Mouse (Mus musculus) limb, embryonic 14.5 days (tissue): Measurements from ENCODE around the gene Micu1. TPM values are rescaled to one million over a fixed set of nuclear protein-coding genes. Genes with fewer than 3 reads are reported as not detected.
"Not testable (repeated sequence)": the region's sequence is repeated elsewhere in the genome, so short reads cannot be mapped to it uniquely, and the experiment has no call there.

Experiments
- ATAC-seq: fragments of 200-750 bp; cut with Nextera tagmentation; 2 replicates; pipeline ENCODE4 v1.8.0; 2017; ENCODE audit warnings: low read depth, moderate number of reproducible peaks, moderate TSS enrichment; ENCODE audit not compliant: low FRiP score
- DNase-seq: peaks from one replicate; pipeline ENCODE4 v3.0.0-alpha.2; 2015; ENCODE audit warnings: low spot score
- H3K27ac ChIP-seq: fragments of 300-500 bp; sonication (generic); replicated peaks from 2 replicates; pipeline ENCODE4 v1.5.1; 2014; ENCODE audit warnings: low read depth, mild to moderate bottlenecking, low read length, moderate library complexity, mixed read lengths
- H3K27me3 ChIP-seq: fragments of 300-500 bp; sonication (generic); 2 replicates; pipeline ENCODE4 v1.6.1; 2014; ENCODE audit warnings: low read length, mixed read lengths; ENCODE audit not compliant: control insufficient read depth, insufficient read depth
- H3K36me3 ChIP-seq: fragments of 300-500 bp; sonication (generic); 2 replicates; pipeline ENCODE4 v1.6.1; 2014; ENCODE audit warnings: mild to moderate bottlenecking, low read length, moderate library complexity, mixed read lengths; ENCODE audit not compliant: control insufficient read depth, insufficient read depth
- H3K4me1 ChIP-seq: fragments of 300-500 bp; sonication (generic); 2 replicates; pipeline ENCODE4 v1.6.1; 2014; ENCODE audit warnings: antibody characterized with exemption, low read length, mixed read lengths; ENCODE audit not compliant: control insufficient read depth, insufficient read depth
- H3K4me2 ChIP-seq: fragments of 300-500 bp; sonication (generic); replicated peaks from 2 replicates; pipeline ENCODE4 v1.6.1; 2014; ENCODE audit warnings: low read depth, mild to moderate bottlenecking, low read length, moderate library complexity; ENCODE audit not compliant: severe bottlenecking
- H3K4me3 ChIP-seq: fragments of 300-500 bp; sonication (generic); replicated peaks from 2 replicates; pipeline ENCODE4 v1.5.1; 2014; ENCODE audit warnings: low read length
- H3K9ac ChIP-seq: fragments of 300-500 bp; sonication (generic); 2 replicates; pipeline ENCODE4 v1.6.1; 2014; ENCODE audit warnings: mild to moderate bottlenecking, low read depth, low read length, moderate library complexity; ENCODE audit not compliant: severe bottlenecking
- H3K9me3 ChIP-seq: fragments of 300-500 bp; sonication (generic); 2 replicates; pipeline ENCODE4 v1.6.1; 2016; ENCODE audit warnings: low read length; ENCODE audit not compliant: control insufficient read depth
- POLR2A ChIP-seq: fragments of 200-500 bp; IDR thresholded peaks from 2 replicates; pipeline ENCODE4 v1.8.0; 2012; ENCODE audit warnings: inconsistent platforms, mild to moderate bottlenecking, moderate library complexity, borderline replicate concordance; ENCODE audit not compliant: insufficient read depth, insufficient read length; ENCODE audit errors: extremely low read depth
- WGBS: fragments of 180-500 bp; shearing (Covaris S2); extraction: QIAGEN DNeasy Blood & Tissue Kit; methylation state at CpG from one replicate; pipeline ENCODE4 v1.1.7; 2014; 5-methylcytosine and 5-hydroxymethylcytosine counted together
- polyA plus RNA-seq, 2 experiments: library from polyadenylated mRNA; depleted of rRNA in 1 of 2; stranded (reverse) in 1 of 2; unstranded in 1 of 2; fragments of >200 nt; fragmentation: Nextera tagmentation in 1 of 2; extraction: Ambion mirVana in 1 of 2; gene quantifications; 2 replicates each; pipeline versions ENCODE4 v1.2.1 to v1.2.3; 2012 to 2014

The Micu1 gene
- polyA plus RNA-seq, 2 experiments, result 81.9 to 93.7 TPM

DNA sequence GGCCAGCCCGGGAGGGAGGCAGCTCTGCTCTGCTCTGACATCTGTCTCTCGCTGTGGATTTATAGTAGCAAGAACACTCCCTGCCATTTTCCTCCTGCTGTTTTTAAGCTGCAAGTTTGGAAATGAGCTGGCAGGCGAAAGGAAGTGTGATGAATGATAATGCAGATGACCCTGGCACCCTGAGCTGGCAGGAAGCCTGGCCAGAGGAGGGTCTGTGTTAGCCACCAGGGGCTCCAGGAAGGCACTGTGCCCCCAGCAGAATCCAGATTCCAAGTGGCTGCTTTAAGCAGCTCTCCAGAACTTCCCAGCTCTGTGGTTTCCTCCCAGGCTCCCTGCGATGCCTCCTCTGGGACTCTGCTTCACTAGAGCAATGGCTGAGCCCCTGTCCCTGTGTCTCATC, 161.3 kb downstream of the Micu1 start:
- no peaks in the 10 kb centered on the region for H3K9me3 ChIP-seq
- no peaks in the 10 kb centered on the region for H3K27me3 ChIP-seq
- no peaks in the 10 kb centered on the region for H3K4me1 ChIP-seq
- ATAC-seq (no peak), DNase-seq (no peak)
- no peak overlapping the region for H3K27ac ChIP-seq
- no peak overlapping the region for H3K9ac ChIP-seq
- H3K4me3 ChIP-seq, result no peak overlapping the region
- peaks cover 19% of the 10 kb centered on the region for H3K36me3 ChIP-seq
- no peak for TF ChIP-seq POLR2A
- 31% methylated on average over 4 of the region's 4 CpGs for WGBS
- no peak overlapping the region for H3K4me2 ChIP-seq

DNA sequence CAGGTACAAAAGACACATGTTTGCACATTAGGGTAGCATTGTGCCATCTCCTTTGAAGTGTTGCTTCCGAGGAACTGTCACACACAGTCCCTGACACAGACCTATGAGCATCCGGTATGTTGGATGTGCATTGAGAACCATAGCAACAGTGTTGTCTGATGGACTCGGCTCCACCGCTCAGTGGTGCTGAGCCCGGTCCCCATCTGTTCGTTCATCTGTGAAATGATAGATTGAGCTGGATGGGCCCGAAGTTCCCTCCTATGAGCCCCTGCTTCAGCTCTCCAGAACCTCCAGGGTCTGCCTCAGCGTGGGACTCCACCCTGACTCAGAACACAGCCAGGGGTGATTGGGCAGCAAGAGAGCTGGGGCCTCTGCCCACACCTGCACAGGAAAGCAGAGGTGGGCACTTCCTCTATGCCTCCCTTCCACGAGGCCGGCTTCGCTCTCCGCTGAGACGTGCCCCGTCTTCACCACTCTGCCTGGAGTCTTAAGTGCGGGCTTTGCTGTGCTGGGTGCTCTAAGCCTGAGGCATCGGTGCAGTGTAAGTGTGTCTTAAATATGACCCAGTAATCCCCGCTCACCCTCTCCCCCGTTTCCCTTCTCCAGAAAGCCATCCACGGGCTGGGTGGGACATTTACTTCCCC, 162.1 kb downstream of the Micu1 start:
- no peaks in the 10 kb centered on the region for H3K27me3 ChIP-seq
- no peak overlapping the region for H3K4me3 ChIP-seq
- DNase-seq (no peak), ATAC-seq (no peak)
- H3K36me3 ChIP-seq, result peaks cover 19% of the 10 kb centered on the region
- 80% methylated on average over 19 of the region's 19 CpGs for WGBS
- no peaks in the 10 kb centered on the region for H3K9me3 ChIP-seq
- H3K4me1 ChIP-seq, result no peaks in the 10 kb centered on the region
- H3K4me2 ChIP-seq, result no peak overlapping the region
- no peak for TF ChIP-seq POLR2A
- no peak overlapping the region for H3K9ac ChIP-seq
- no peak overlapping the region for H3K27ac ChIP-seq

- H3K9me3 ChIP-seq, result no peaks in the 10 kb centered on the region
- H3K4me3 ChIP-seq, result no peak overlapping the region
- peak; percentile 86 for DNase-seq
- H3K27ac ChIP-seq, result no peak overlapping the region
- peak; percentile 79 for ATAC-seq
- no peak overlapping the region for H3K4me2 ChIP-seq
- no peak overlapping the region for H3K9ac ChIP-seq
- no peaks in the 10 kb centered on the region for H3K27me3 ChIP-seq
- peaks cover 19% of the 10 kb centered on the region for H3K36me3 ChIP-seq
- 31% methylated on average over 13 of the region's 13 CpGs for WGBS
- TF ChIP-seq POLR2A, result no peak
- no peaks in the 10 kb centered on the region for H3K4me1 ChIP-seq
Observed at GRCm38 (mm10) chr10:59864884-59865726, 162.8 kb downstream of the Micu1 start.

GRCm38 (mm10) chr10:59868266-59868665, 166.0 kb downstream of the Micu1 start:
- TF ChIP-seq POLR2A, result no peak
- whole genome bisulfite sequencing, result 65% methylated on average over 11 of the region's 11 CpGs
- DNase-seq (no peak), ATAC-seq (no peak)
- H3K36me3 ChIP-seq, result peaks cover 12% of the 10 kb centered on the region
- no peaks in the 10 kb centered on the region for H3K4me1 ChIP-seq
- H3K9ac ChIP-seq, result no peak overlapping the region
- H3K9me3 ChIP-seq, result no peaks in the 10 kb centered on the region
- H3K27ac ChIP-seq, result no peak overlapping the region
- no peaks in the 10 kb centered on the region for H3K27me3 ChIP-seq
- no peak overlapping the region for H3K4me3 ChIP-seq
- no peak overlapping the region for H3K4me2 ChIP-seq

DNA sequence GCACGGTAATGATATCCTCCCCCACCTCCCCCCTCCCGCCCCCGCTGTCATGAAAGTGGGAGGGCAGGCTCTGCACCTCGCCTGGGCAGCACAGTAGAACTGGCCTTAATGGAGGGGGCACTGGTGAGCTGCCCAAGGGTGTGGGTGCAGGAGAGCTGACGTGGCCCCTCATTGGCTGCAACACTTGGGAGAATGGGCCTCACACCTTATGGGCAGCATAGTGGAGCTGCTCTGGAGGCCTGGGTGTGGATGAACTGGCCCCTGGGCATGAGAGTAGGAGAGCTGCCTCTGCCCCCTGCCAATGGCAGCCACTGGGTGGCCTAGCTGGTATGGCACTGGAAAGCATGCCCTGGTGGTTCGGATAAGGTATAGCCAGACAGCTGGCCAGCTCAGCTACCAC, 167.8 kb downstream of the Micu1 start:
- DNase-seq (no peak), ATAC-seq (no peak)
- Histone ChIP-seq H3K4me3 (no peak overlapping the region), H3K27me3 (no peaks in the 10 kb centered on the region), H3K9ac (no peak overlapping the region), H3K9me3 (no peaks in the 10 kb centered on the region), H3K27ac (no peak overlapping the region), H3K36me3 (no peaks in the 10 kb centered on the region), H3K4me1 (no peaks in the 10 kb centered on the region), H3K4me2 (no peak overlapping the region)
- no peak for TF ChIP-seq POLR2A
- WGBS, result 89% methylated on average over 6 of the region's 6 CpGs

- H3K4me1 ChIP-seq, H3K4me2 ChIP-seq, H3K4me3 ChIP-seq, H3K9ac ChIP-seq, DNase-seq, H3K27ac ChIP-seq, H3K27me3 ChIP-seq, H3K36me3 ChIP-seq, H3K9me3 ChIP-seq, ATAC-seq: not testable (repeated sequence)
- WGBS, result 91% methylated on average over 4 of the region's 4 CpGs
Observed at GRCm38 (mm10) chr10:59872651-59873050, 170.4 kb downstream of the Micu1 start.
